Mouse (Mus musculus) MEL (cell line): ENCODE measurements around the gene Tbr1. TPM values are rescaled to one million over a fixed set of nuclear protein-coding genes. Genes with fewer than 3 reads are reported as not detected.

Experiments
- DNase-seq: peaks from one replicate; pipeline ENCODE4 v3.0.0; 2011; ENCODE audit warnings: low read depth, low spot score
- H3K27ac ChIP-seq: 2 replicates; pipeline ENCODE4 v1.5.1; 2012; ENCODE audit warnings: low read depth, mild to moderate bottlenecking, control low read depth, low read length, moderate library complexity; ENCODE audit not compliant: control insufficient read depth
- H3K27me3 ChIP-seq, 2 experiments: fragments of 150-350 bp in 1 of 2; sonication (generic) in 1 of 2; 2 replicates each; pipeline ENCODE4 v1.6.1; 2012; ENCODE audit warnings: low read length in 2 of 2, mild to moderate bottlenecking in 2 of 2, improper control_type of control experiment in 1 of 2, moderate library complexity in 1 of 2; ENCODE audit not compliant: insufficient read depth in 2 of 2, control insufficient read depth in 1 of 2
- H3K36me3 ChIP-seq, 2 experiments: 2 replicates each; pipeline ENCODE4 v1.6.1; 2012 to 2014; ENCODE audit warnings: low read length in 2 of 2, improper control_type of control experiment in 1 of 2, inconsistent platforms in 1 of 2, mild to moderate bottlenecking in 1 of 2; ENCODE audit not compliant: insufficient read depth in 2 of 2, control insufficient read depth in 1 of 2
- H3K4me1 ChIP-seq, 2 experiments: fragments of 150-350 bp in 1 of 2; sonication (generic) in 1 of 2; 2 replicates each; pipeline ENCODE4 v1.6.1; 2012; ENCODE audit warnings: low read length in 2 of 2, improper control_type of control experiment in 1 of 2, mild to moderate bottlenecking in 1 of 2; ENCODE audit not compliant: insufficient read depth in 2 of 2, control insufficient read depth in 1 of 2
- H3K4me3 ChIP-seq, 2 experiments: fragments of 150-350 bp in 1 of 2; sonication (generic) in 1 of 2; 2 replicates each; pipeline ENCODE4 v1.5.1; 2012; ENCODE audit warnings: low read depth in 2 of 2, low read length in 2 of 2, mild to moderate bottlenecking in 2 of 2, moderate library complexity in 2 of 2, control low read depth in 1 of 2, improper control_type of control experiment in 1 of 2; ENCODE audit not compliant: control insufficient read depth in 1 of 2, insufficient read depth in 1 of 2
- H3K79me2 ChIP-seq: 2 replicates; pipeline ENCODE4 v1.6.1; 2012; ENCODE audit warnings: mild to moderate bottlenecking, low read length, moderate library complexity; ENCODE audit not compliant: control insufficient read depth, poor library complexity, insufficient read depth
- H3K9ac ChIP-seq: 2 replicates; pipeline ENCODE4 v1.6.1; 2012; ENCODE audit warnings: low read depth, mild to moderate bottlenecking, control low read depth, low read length, moderate library complexity; ENCODE audit not compliant: control insufficient read depth, poor library complexity, severe bottlenecking
- H3K9me3 ChIP-seq: fragments of 150-350 bp; sonication (generic); replicated peaks from 2 replicates; pipeline ENCODE4 v1.6.1; 2012; ENCODE audit warnings: mild to moderate bottlenecking, low read length, improper control_type of control experiment, moderate library complexity; ENCODE audit not compliant: insufficient read depth
- CHD1 ChIP-seq: IDR thresholded peaks from 2 replicates; pipeline ENCODE4 v1.6.1; 2012; ENCODE audit warnings: low read depth, mild to moderate bottlenecking, inconsistent platforms, low read length, improper control_type of control experiment
- CHD2 ChIP-seq: IDR thresholded peaks from 2 replicates; pipeline ENCODE4 v1.6.1; 2011; ENCODE audit warnings: low read length, improper control_type of control experiment
- E2F4 ChIP-seq: IDR thresholded peaks from 2 replicates; pipeline ENCODE4 v1.6.1; 2011; ENCODE audit warnings: low read depth, low read length, improper control_type of control experiment, borderline replicate concordance
- GATA1 ChIP-seq: IDR thresholded peaks from 2 replicates; pipeline ENCODE4 v1.6.1; 2011; ENCODE audit warnings: low read depth, low read length, improper control_type of control experiment
- JUND ChIP-seq: IDR thresholded peaks from 2 replicates; pipeline ENCODE4 v1.6.1; 2011; ENCODE audit warnings: low read depth, mild to moderate bottlenecking, improper control_type of control experiment, low read length
- KAT2A ChIP-seq: conservative IDR thresholded peaks from 2 replicates; pipeline ENCODE4 v1.6.1; 2012; ENCODE audit warnings: low read depth, low read length, improper control_type of control experiment, inconsistent platforms
- MAFK ChIP-seq: IDR thresholded peaks from 2 replicates; pipeline ENCODE4 v1.6.1; 2011; ENCODE audit warnings: low read depth, mild to moderate bottlenecking, low read length, improper control_type of control experiment, borderline replicate concordance
- MAX ChIP-seq: IDR thresholded peaks from 2 replicates; pipeline ENCODE4 v1.6.1; 2011; ENCODE audit warnings: low read length, improper control_type of control experiment
- MEF2A ChIP-seq: IDR thresholded peaks from 2 replicates; pipeline ENCODE4 v1.6.1; 2014; ENCODE audit warnings: low read depth, mild to moderate bottlenecking, inconsistent platforms, low read length, improper control_type of control experiment; ENCODE audit not compliant: poor library complexity, insufficient replicate concordance, severe bottlenecking; ENCODE audit errors: extremely low read depth
- MYB ChIP-seq: IDR thresholded peaks from 2 replicates; pipeline ENCODE4 v1.6.1; 2011; ENCODE audit warnings: mild to moderate bottlenecking, low read depth, low read length, improper control_type of control experiment
- POLR2A ChIP-seq, 2 experiments: IDR thresholded peaks; 2 replicates each; pipeline ENCODE4 v1.6.1; 2011 to 2012; ENCODE audit warnings: low read length in 2 of 2, mild to moderate bottlenecking in 2 of 2, control low read depth in 1 of 2, improper control_type of control experiment in 1 of 2, low read depth in 1 of 2, moderate library complexity in 1 of 2; ENCODE audit not compliant: control insufficient read depth in 1 of 2, insufficient read depth in 1 of 2, poor library complexity in 1 of 2
- POLR2AphosphoS5 ChIP-seq: IDR thresholded peaks from 2 replicates; pipeline ENCODE4 v1.6.1; 2012; ENCODE audit warnings: low read depth, borderline replicate concordance, mild to moderate bottlenecking, inconsistent platforms, low read length, moderate library complexity, mixed read lengths
- SIN3A ChIP-seq: IDR thresholded peaks from 2 replicates; pipeline ENCODE4 v1.6.1; 2012; ENCODE audit warnings: low read length, improper control_type of control experiment, inconsistent platforms
- TCF12 ChIP-seq: IDR thresholded peaks from 2 replicates; pipeline ENCODE4 v1.6.1; 2014; ENCODE audit warnings: low read depth, mild to moderate bottlenecking, inconsistent platforms, low read length, improper control_type of control experiment, moderate library complexity
- UBTF ChIP-seq: IDR thresholded peaks from 2 replicates; pipeline ENCODE4 v1.6.1; 2012; ENCODE audit warnings: low read depth, mild to moderate bottlenecking, inconsistent platforms, low read length, improper control_type of control experiment, moderate library complexity, borderline replicate concordance; ENCODE audit not compliant: insufficient read depth
- USF1 ChIP-seq: IDR thresholded peaks from 2 replicates; pipeline ENCODE4 v1.6.1; 2014; ENCODE audit warnings: low read depth, mild to moderate bottlenecking, inconsistent platforms, low read length, improper control_type of control experiment, moderate library complexity
- USF2 ChIP-seq, 2 experiments: IDR thresholded peaks; 2 replicates each; pipeline ENCODE4 v1.6.1; 2011 to 2012; ENCODE audit warnings: improper control_type of control experiment in 2 of 2, low read length in 2 of 2, borderline replicate concordance in 1 of 2, inconsistent platforms in 1 of 2, low read depth in 1 of 2, mild to moderate bottlenecking in 1 of 2; ENCODE audit not compliant: insufficient read depth in 1 of 2
- ZC3H11A ChIP-seq: IDR thresholded peaks from 2 replicates; pipeline ENCODE4 v1.6.1; 2012; ENCODE audit warnings: low read depth, mild to moderate bottlenecking, inconsistent platforms, low read length, improper control_type of control experiment
- ZKSCAN1 ChIP-seq: IDR thresholded peaks from 2 replicates; pipeline ENCODE4 v1.6.1; 2012; ENCODE audit warnings: low read depth, mild to moderate bottlenecking, inconsistent platforms, low read length, improper control_type of control experiment, moderate library complexity
- polyA plus RNA-seq, 2 experiments: library from polyadenylated mRNA; stranded (reverse) in 1 of 2; unstranded in 1 of 2; fragments of >175 nt in 1 of 2; fragments of >200 nt in 1 of 2; gene quantifications; 2 replicates each; pipeline versions ENCODE4 v1.2.1 to v1.2.4; 2012; ENCODE audit warnings: low replicate concordance in 2 of 2, low read depth in 1 of 2; ENCODE audit not compliant: insufficient read length in 2 of 2, insufficient read depth in 1 of 2, missing spikeins in 1 of 2
- total RNA-seq: library from RNA; depleted of rRNA; stranded (reverse); fragments of 300-350 nt; gene quantifications from 2 replicates; pipeline ENCODE4 v1.2.3, GENCODE M21; 2012

The Tbr1 gene
- total and polyA plus RNA-seq, 3 experiments: 0.11 TPM; not detected in 2

GRCm38 (mm10) chr2:61813106-61813505 is 10.4 kb downstream of the Tbr1 start:
- H3K27me3 ChIP-seq: no peaks in the 10 kb centered on the region

GRCm38 (mm10) chr2:61813521-61813920 is 10.8 kb downstream of the Tbr1 start:
- Histone ChIP-seq H3K27me3 (no peaks in the 10 kb centered on the region), H3K4me3 (no peak overlapping the region), H3K27ac (no peak overlapping the region), H3K36me3 (0 out of 4 replicates have a peak, but pooled peaks cover 0 to under 1% of the 10 kb centered on the region in 2 experiments), H3K79me2 (no peaks in the 10 kb centered on the region), H3K9me3 (no peaks in the 10 kb centered on the region), H3K4me1 (peaks cover 3 to 5% of the 10 kb centered on the region in 2 experiments; a peak in 2 of 4 replicates), H3K9ac (no peak overlapping the region)
- TF ChIP-seq UBTF (no peak), USF2 (IDR thresholded peaks at IDR 0.05; ENCODE audit: borderline replicate concordance in 1 of 2, insufficient read depth in 1 of 2, low read depth in 1 of 2, low read length in 2 of 2) (no peak), POLR2A (IDR thresholded peaks at IDR 0.05; ENCODE audit: control insufficient read depth in 1 of 2, insufficient read depth in 1 of 2, low read depth in 1 of 2, low read length in 2 of 2, poor library complexity in 1 of 2) (no peak), MAX (no peak), SIN3A (no peak), ZKSCAN1 (no peak), KAT2A (no peak), JUND (no peak), CHD1 (no peak)
- no peak for DNase-seq

More at GRCm38 (mm10) chr2:61813106-61813505, 10.4 kb downstream of the Tbr1 start:
- Histone ChIP-seq H3K27ac (no peak overlapping the region), H3K9me3 (no peaks in the 10 kb centered on the region), H3K4me1 (peaks cover 3 to 5% of the 10 kb centered on the region in 2 experiments; a peak in 3 of 4 replicates)
- TF ChIP-seq CHD2: no peak
- TF ChIP-seq MEF2A: no peak
- TF ChIP-seq ZC3H11A: no peak
- TF ChIP-seq CHD1: no peak
- TF ChIP-seq E2F4: no peak
- TF ChIP-seq TCF12: no peak
- TF ChIP-seq UBTF: no peak
- no peak for TF ChIP-seq MYB
- no peak for TF ChIP-seq POLR2AphosphoS5
- no peak for TF ChIP-seq POLR2A (IDR thresholded peaks at IDR 0.05; ENCODE audit: control insufficient read depth in 1 of 2, insufficient read depth in 1 of 2, low read depth in 1 of 2, low read length in 2 of 2, poor library complexity in 1 of 2)
- TF ChIP-seq GATA1: no peak
- no peak for TF ChIP-seq USF1
- no peak for TF ChIP-seq MAFK
- TF ChIP-seq, all 39 proteins: peak for 0
- H3K9ac ChIP-seq: no peak overlapping the region
- H3K4me3 ChIP-seq: no peak overlapping the region
- no peaks in the 10 kb centered on the region for H3K79me2 ChIP-seq
- DNase-seq: no peak
- H3K36me3 ChIP-seq: 0 out of 4 replicates have a peak, but pooled peaks cover 0 to 3% of the 10 kb centered on the region in 2 experiments
